Mouse (Mus musculus): ENCODE results near the gene Car6. TPM values are rescaled to one million over a fixed set of nuclear protein-coding genes. Genes with fewer than 3 reads are reported as not detected.

The Car6 gene
- polyA plus RNA-seq, 1 experiment from 2014 or later: not detected

DNA sequence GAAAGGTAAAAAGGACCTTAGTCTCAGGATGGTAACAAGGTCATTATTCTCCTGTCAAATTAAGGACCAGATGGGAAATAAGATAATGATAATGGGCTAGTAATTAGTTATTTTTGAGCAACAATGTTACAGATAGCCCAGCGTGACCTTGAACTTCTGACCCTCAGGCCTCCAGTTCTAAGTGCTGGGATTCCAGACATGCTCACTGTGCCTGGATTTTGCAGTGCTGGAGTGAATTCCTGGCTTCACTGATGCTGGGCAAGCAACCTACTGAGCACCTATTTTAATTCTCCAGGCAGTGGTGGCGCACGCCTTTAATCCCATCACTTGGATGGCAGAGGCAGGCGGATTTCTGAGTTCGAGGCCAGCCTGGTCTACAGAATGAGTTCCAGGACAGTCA is 8.6 kb upstream of the Car6 start:
- peaks cover 9% of the 10 kb centered on the region; the same call in 1 of the 2 replicates for H3K4me1 ChIP-seq (ENCODE audit: control insufficient read depth, insufficient read depth, low read length)
- no peak overlapping the region for H3K4me2 ChIP-seq (ENCODE audit: low read depth, low read length)
- no peak overlapping the region for H3K9ac ChIP-seq (ENCODE audit: low read length)
- H3K36me3 ChIP-seq (ENCODE audit: control insufficient read depth, insufficient read depth, low read length): no peaks in the 10 kb centered on the region
- H3K9me3 ChIP-seq (replicated peaks; ENCODE audit: control insufficient read depth, low read length): no peaks in the 10 kb centered on the region
- H3K4me3 ChIP-seq (replicated peaks; ENCODE audit: low read length): no peak overlapping the region
- H3K27ac ChIP-seq (ENCODE audit: low read length): no peak overlapping the region
- H3K27me3 ChIP-seq (ENCODE audit: control insufficient read depth, insufficient read depth, low read length): no peaks in the 10 kb centered on the region
- ATAC-seq (ENCODE audit: insufficient read depth, low FRiP score): no peak
- WGBS: 96% methylated on average over 5 of the region's 5 CpGs

- no peaks in the 10 kb centered on the region for H3K4me1 ChIP-seq (ENCODE audit: control insufficient read depth, insufficient read depth, low read length)
- 66% methylated on average over 3 of the region's 3 CpGs for WGBS
- no peaks in the 10 kb centered on the region for H3K27me3 ChIP-seq (ENCODE audit: control insufficient read depth, insufficient read depth, low read length)
Observed at GRCm38 (mm10) chr4:150204877-150205276, 3.7 kb upstream of the Car6 start.

GRCm38 (mm10) chr4:150202702-150203101 is 1.6 kb upstream of the Car6 start:
- no peaks in the 10 kb centered on the region for H3K9me3 ChIP-seq (replicated peaks; ENCODE audit: control insufficient read depth, low read length)
- H3K27ac ChIP-seq (ENCODE audit: low read length): no peak overlapping the region
- no peaks in the 10 kb centered on the region for H3K27me3 ChIP-seq (ENCODE audit: control insufficient read depth, insufficient read depth, low read length)
- H3K4me2 ChIP-seq (ENCODE audit: low read depth, low read length): no peak overlapping the region
- no peaks in the 10 kb centered on the region for H3K36me3 ChIP-seq (ENCODE audit: control insufficient read depth, insufficient read depth, low read length)
- H3K4me1 ChIP-seq (ENCODE audit: control insufficient read depth, insufficient read depth, low read length): no peaks in the 10 kb centered on the region
- ATAC-seq (ENCODE audit: insufficient read depth, low FRiP score): no peak
- 75% methylated on average over 5 of the region's 5 CpGs for WGBS
- no peak overlapping the region for H3K9ac ChIP-seq (ENCODE audit: low read length)
- no peak overlapping the region for H3K4me3 ChIP-seq (replicated peaks; ENCODE audit: low read length)

More at GRCm38 (mm10) chr4:150204877-150205276, 3.7 kb upstream of the Car6 start:
- Histone ChIP-seq H3K4me3 (replicated peaks; ENCODE audit: low read length) (no peak overlapping the region), H3K9me3 (replicated peaks; ENCODE audit: control insufficient read depth, low read length) (no peaks in the 10 kb centered on the region), H3K36me3 (ENCODE audit: control insufficient read depth, insufficient read depth, low read length) (no peaks in the 10 kb centered on the region), H3K4me2 (ENCODE audit: low read depth, low read length) (no peak overlapping the region), H3K9ac (ENCODE audit: low read length) (no peak overlapping the region), H3K27ac (ENCODE audit: low read length) (no peak overlapping the region)
- ATAC-seq (ENCODE audit: insufficient read depth, low FRiP score): no peak

- 0 out of 2 replicates have a peak, but pooled peaks cover 4% of the 10 kb centered on the region for H3K9me3 ChIP-seq (replicated peaks; ENCODE audit: control insufficient read depth, low read length)
- H3K9ac ChIP-seq (ENCODE audit: low read length): no peak overlapping the region
- H3K27ac ChIP-seq (ENCODE audit: low read length): no peak overlapping the region
- no peak for ATAC-seq (ENCODE audit: insufficient read depth, low FRiP score)
- 70% methylated on average over 9 of the region's 9 CpGs for WGBS
- no peaks in the 10 kb centered on the region for H3K4me1 ChIP-seq (ENCODE audit: control insufficient read depth, insufficient read depth, low read length)
- H3K4me2 ChIP-seq (ENCODE audit: low read depth, low read length): no peak overlapping the region
- no peaks in the 10 kb centered on the region for H3K27me3 ChIP-seq (ENCODE audit: control insufficient read depth, insufficient read depth, low read length)
- no peaks in the 10 kb centered on the region for H3K36me3 ChIP-seq (ENCODE audit: control insufficient read depth, insufficient read depth, low read length)
- no peak overlapping the region for H3K4me3 ChIP-seq (replicated peaks; ENCODE audit: low read length)
Observed at GRCm38 (mm10) chr4:150198268-150198667, 2.9 kb downstream of the Car6 start.

GRCm38 (mm10) chr4:150193915-150194314 is 7.2 kb downstream of the Car6 start:
- H3K4me1 ChIP-seq (ENCODE audit: control insufficient read depth, insufficient read depth, low read length): no peaks in the 10 kb centered on the region
- no peak for ATAC-seq (ENCODE audit: insufficient read depth, low FRiP score)

GRCm38 (mm10) chr4:150192199-150192598 is 8.9 kb downstream of the Car6 start:
- 68% methylated on average over 6 of the region's 6 CpGs for WGBS
- H3K9me3 ChIP-seq (replicated peaks; ENCODE audit: control insufficient read depth, low read length): 0 out of 2 replicates have a peak, but pooled peaks cover 4% of the 10 kb centered on the region
- no peak overlapping the region for H3K9ac ChIP-seq (ENCODE audit: low read length)
- no peak overlapping the region for H3K4me3 ChIP-seq (replicated peaks; ENCODE audit: low read length)
- no peaks in the 10 kb centered on the region for H3K4me1 ChIP-seq (ENCODE audit: control insufficient read depth, insufficient read depth, low read length)
- no peaks in the 10 kb centered on the region for H3K36me3 ChIP-seq (ENCODE audit: control insufficient read depth, insufficient read depth, low read length)
- ATAC-seq (ENCODE audit: insufficient read depth, low FRiP score): no peak
- H3K4me2 ChIP-seq (ENCODE audit: low read depth, low read length): no peak overlapping the region
- H3K27me3 ChIP-seq (ENCODE audit: control insufficient read depth, insufficient read depth, low read length): no peaks in the 10 kb centered on the region
- no peak overlapping the region for H3K27ac ChIP-seq (ENCODE audit: low read length)

More at GRCm38 (mm10) chr4:150193915-150194314, 7.2 kb downstream of the Car6 start:
- WGBS: 63% methylated on average over 1 of the region's 1 CpGs
- Histone ChIP-seq H3K9ac (ENCODE audit: low read length) (no peak overlapping the region), H3K27me3 (ENCODE audit: control insufficient read depth, insufficient read depth, low read length) (no peaks in the 10 kb centered on the region), H3K4me2 (ENCODE audit: low read depth, low read length) (no peak overlapping the region), H3K27ac (ENCODE audit: low read length) (no peak overlapping the region), H3K4me3 (replicated peaks; ENCODE audit: low read length) (no peak overlapping the region), H3K9me3 (replicated peaks; ENCODE audit: control insufficient read depth, low read length) (0 out of 2 replicates have a peak, but pooled peaks cover 4% of the 10 kb centered on the region), H3K36me3 (ENCODE audit: control insufficient read depth, insufficient read depth, low read length) (no peaks in the 10 kb centered on the region)

GRCm38 (mm10) chr4:150188236-150188635 is 12.9 kb downstream of the Car6 start:
- H3K27me3 ChIP-seq (ENCODE audit: control insufficient read depth, insufficient read depth, low read length): no peaks in the 10 kb centered on the region
- H3K27ac ChIP-seq (ENCODE audit: low read length): no peak overlapping the region
- no peak overlapping the region for H3K9ac ChIP-seq (ENCODE audit: low read length)
- WGBS: 41% methylated on average over 11 of the region's 11 CpGs
- no peaks in the 10 kb centered on the region for H3K4me1 ChIP-seq (ENCODE audit: control insufficient read depth, insufficient read depth, low read length)
- no peaks in the 10 kb centered on the region for H3K9me3 ChIP-seq (replicated peaks; ENCODE audit: control insufficient read depth, low read length)
- no peak for ATAC-seq (ENCODE audit: insufficient read depth, low FRiP score)
- no peak overlapping the region for H3K4me2 ChIP-seq (ENCODE audit: low read depth, low read length)
- H3K4me3 ChIP-seq (replicated peaks; ENCODE audit: low read length): no peak overlapping the region
- H3K36me3 ChIP-seq (ENCODE audit: control insufficient read depth, insufficient read depth, low read length): no peaks in the 10 kb centered on the region

DNA sequence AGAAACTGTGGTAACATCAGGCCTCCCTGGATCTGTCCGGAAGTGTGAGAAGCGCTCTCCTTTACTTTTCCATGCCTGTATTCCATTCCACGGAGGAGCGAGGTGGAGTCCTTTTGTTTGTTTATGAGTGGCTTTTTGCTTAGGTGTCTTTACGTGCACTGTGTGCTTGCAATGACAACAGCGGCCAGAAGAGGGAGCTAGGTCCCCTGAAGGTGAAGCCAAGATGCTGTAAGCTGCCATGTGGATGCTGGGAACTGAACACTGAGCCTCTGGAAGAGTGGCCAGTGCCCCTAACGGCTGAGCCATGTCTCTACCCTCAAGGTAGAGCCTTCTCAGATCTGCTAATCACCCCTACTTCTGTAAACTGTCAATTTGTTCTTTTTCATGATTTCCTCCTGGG is 19.8 kb downstream of the Car6 start:
- Histone ChIP-seq H3K4me1 (ENCODE audit: control insufficient read depth, insufficient read depth, low read length) (no peaks in the 10 kb centered on the region), H3K27me3 (ENCODE audit: control insufficient read depth, insufficient read depth, low read length) (no peaks in the 10 kb centered on the region), H3K36me3 (ENCODE audit: control insufficient read depth, insufficient read depth, low read length) (no peaks in the 10 kb centered on the region), H3K9me3 (replicated peaks; ENCODE audit: control insufficient read depth, low read length) (0 out of 2 replicates have a peak, but pooled peaks cover 3% of the 10 kb centered on the region), H3K4me2 (ENCODE audit: low read depth, low read length) (no peak overlapping the region), H3K9ac (ENCODE audit: low read length) (no peak overlapping the region), H3K27ac (ENCODE audit: low read length) (no peak overlapping the region), H3K4me3 (replicated peaks; ENCODE audit: low read length) (no peak overlapping the region)
- no peak for ATAC-seq (ENCODE audit: insufficient read depth, low FRiP score)
- WGBS: 88% methylated on average over 7 of the region's 7 CpGs

GRCm38 (mm10) chr4:150178131-150178530 is 23.0 kb downstream of the Car6 start:
- no peaks in the 10 kb centered on the region for H3K27me3 ChIP-seq (ENCODE audit: control insufficient read depth, insufficient read depth, low read length)
- no peak overlapping the region for H3K27ac ChIP-seq (ENCODE audit: low read length)
- WGBS: 45% methylated on average over 4 of the region's 4 CpGs
- H3K4me1 ChIP-seq (ENCODE audit: control insufficient read depth, insufficient read depth, low read length): no peaks in the 10 kb centered on the region
- no peak for ATAC-seq (ENCODE audit: insufficient read depth, low FRiP score)
- H3K4me3 ChIP-seq (replicated peaks; ENCODE audit: low read length): no peak overlapping the region
- no peak overlapping the region for H3K4me2 ChIP-seq (ENCODE audit: low read depth, low read length)
- H3K9me3 ChIP-seq (replicated peaks; ENCODE audit: control insufficient read depth, low read length): 0 out of 2 replicates have a peak, but pooled peaks cover 3% of the 10 kb centered on the region
- H3K36me3 ChIP-seq (ENCODE audit: control insufficient read depth, insufficient read depth, low read length): no peaks in the 10 kb centered on the region
- H3K9ac ChIP-seq (ENCODE audit: low read length): no peak overlapping the region
